Mouse (Mus musculus): ENCODE measurements at regions not wholly inside any gene's neighbourhood (a gene's known extent, or its start where the extent isn't known, plus 50 kb on each side); places are given as distances from the start of the nearest gene placed in this dataset.
A peak's percentile ranks its signal among the peaks of the same experiment; 100 is the strongest.

DNA sequence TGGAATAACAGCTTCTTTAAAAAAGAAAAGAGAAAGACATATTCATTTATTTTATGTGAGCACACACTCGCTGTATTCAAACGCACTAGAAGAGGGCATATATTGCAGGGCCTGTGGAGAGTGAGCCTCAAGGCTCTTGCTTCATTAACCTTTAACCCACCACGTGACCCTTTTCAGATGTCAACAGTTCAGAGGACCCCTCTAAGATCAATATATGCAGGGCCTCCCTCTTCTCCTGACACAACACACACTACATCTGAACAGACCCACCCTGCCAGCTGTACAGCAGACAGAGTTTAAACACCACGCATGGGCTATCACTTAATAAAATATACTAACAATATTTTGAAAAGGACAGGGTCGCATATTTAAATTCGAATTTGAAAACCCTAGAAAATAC lies 242.7 kb upstream of the Adamts16 start:
- no peak for DNase-seq (ENCODE audit: low spot score)

DNA sequence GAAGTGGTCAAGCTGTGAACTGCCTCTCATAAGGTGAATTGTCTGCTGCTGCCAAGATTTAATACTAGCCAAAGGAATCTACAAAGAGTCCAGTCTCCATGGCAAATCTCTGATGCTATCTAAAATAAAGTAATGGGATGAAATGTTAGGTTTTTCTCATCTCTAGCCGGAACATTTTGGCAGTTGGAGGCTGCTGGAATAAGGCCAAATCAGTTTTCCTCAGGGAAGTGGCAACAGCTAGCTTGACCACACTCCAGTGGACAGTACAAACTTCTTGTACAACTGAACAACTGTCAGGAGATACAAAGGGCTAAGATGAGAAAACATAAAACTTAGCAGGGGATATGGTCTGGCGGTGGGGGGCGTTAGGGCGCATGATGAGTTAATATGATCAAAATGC lies 234.3 kb upstream of the Adamts16 start:
- Histone ChIP-seq H3K27me3 (ENCODE audit: low read depth, poor library complexity, severe bottlenecking) (no peaks in the 10 kb centered on the region), H3K27ac (replicated peaks) (no peak overlapping the region), H3K36me3 (no peaks in the 10 kb centered on the region), H3K4me1 (peaks cover 8% of the 10 kb centered on the region), H3K4me3 (no peak overlapping the region), H3K9me3 (replicated peaks) (no peaks in the 10 kb centered on the region)
- WGBS, result 94% methylated on average over 4 of the region's 4 CpGs
- DNase-seq (ENCODE audit: low spot score), result no peak

More for the DNA sequence above, 242.7 kb upstream of the Adamts16 start:
- no peaks in the 10 kb centered on the region for H3K36me3 ChIP-seq
- no peak overlapping the region for H3K27ac ChIP-seq (replicated peaks)
- no peaks in the 10 kb centered on the region for H3K27me3 ChIP-seq (ENCODE audit: low read depth, poor library complexity, severe bottlenecking)
- no peaks in the 10 kb centered on the region for H3K9me3 ChIP-seq (replicated peaks)
- 68% methylated on average over 6 of the region's 6 CpGs for WGBS
- no peak overlapping the region for H3K4me3 ChIP-seq
- peaks cover 18% of the 10 kb centered on the region for H3K4me1 ChIP-seq

- Histone ChIP-seq H3K9me3 (replicated peaks) (no peaks in the 10 kb centered on the region), H3K36me3 (no peaks in the 10 kb centered on the region), H3K27ac (replicated peaks) (no peak overlapping the region), H3K4me1 (peaks cover 8% of the 10 kb centered on the region), H3K27me3 (ENCODE audit: low read depth, poor library complexity, severe bottlenecking) (no peaks in the 10 kb centered on the region), H3K4me3 (no peak overlapping the region)
- 52% methylated on average over 10 of the region's 10 CpGs for WGBS
- no peak for DNase-seq (ENCODE audit: low spot score)
These were observed 232.4 kb upstream of the Adamts16 start for GRCm38 (mm10) chr13:71074012-71074411.

DNA sequence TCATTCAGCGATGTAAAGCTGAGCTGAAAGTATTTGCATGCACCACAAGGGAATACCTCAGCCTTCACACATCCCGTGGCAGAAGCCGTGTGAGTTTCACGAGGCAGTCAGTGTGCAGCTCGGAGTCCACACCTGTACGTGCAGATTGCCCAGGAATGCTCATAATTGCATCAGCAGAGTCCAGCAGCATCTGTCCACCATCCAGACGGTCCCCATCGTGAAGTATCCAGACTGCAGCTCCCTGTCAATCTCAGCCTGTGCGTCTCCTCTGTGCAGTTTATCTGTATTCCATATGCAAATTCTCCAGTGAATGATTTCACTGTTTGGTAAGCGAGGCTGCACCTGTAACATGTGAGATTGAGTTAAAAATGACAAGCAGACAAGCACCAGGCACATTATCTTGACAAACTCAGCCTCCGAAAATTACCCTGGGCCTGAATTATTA lies 227.2 kb upstream of the Adamts16 start:
- Histone ChIP-seq H3K36me3 (no peaks in the 10 kb centered on the region), H3K4me1 (peaks cover 25% of the 10 kb centered on the region), H3K4me3 (no peak overlapping the region), H3K27me3 (ENCODE audit: low read depth, poor library complexity, severe bottlenecking) (no peaks in the 10 kb centered on the region), H3K27ac (replicated peaks) (0 out of 2 replicates have a peak overlapping the region, but pooled peaks have one; percentile 23), H3K9me3 (replicated peaks) (no peaks in the 10 kb centered on the region)
- 84% methylated on average over 11 of the region's 11 CpGs for WGBS
- DNase-seq (ENCODE audit: low spot score), result no peak

DNA sequence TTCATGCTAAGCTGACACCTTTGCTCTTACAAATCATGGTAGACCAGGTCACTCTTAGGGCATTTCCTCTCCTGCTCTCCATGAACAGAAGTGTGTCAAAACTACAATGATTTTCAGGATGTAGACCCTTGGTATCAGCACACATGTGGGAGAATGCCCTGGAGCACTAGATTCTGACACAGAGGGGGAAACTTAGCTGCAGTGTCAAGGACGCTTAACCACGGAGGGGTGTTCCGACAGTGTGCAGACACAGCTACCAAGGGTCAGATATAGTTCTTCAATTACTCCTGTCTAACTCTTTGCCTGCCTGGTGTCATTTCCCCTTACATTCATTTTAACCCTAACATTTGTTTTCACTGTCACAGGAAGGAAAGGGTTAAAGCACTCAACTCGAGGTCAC lies 226.4 kb upstream of the Adamts16 start:
- H3K27ac ChIP-seq (replicated peaks), result no peak overlapping the region
- H3K36me3 ChIP-seq, result no peaks in the 10 kb centered on the region
- H3K4me1 ChIP-seq, result peaks cover 25% of the 10 kb centered on the region
- H3K9me3 ChIP-seq (replicated peaks), result no peaks in the 10 kb centered on the region
- WGBS, result 56% methylated on average over 4 of the region's 4 CpGs
- no peaks in the 10 kb centered on the region for H3K27me3 ChIP-seq (ENCODE audit: low read depth, poor library complexity, severe bottlenecking)
- H3K4me3 ChIP-seq, result no peak overlapping the region
- DNase-seq (ENCODE audit: low spot score), result no peak

DNA sequence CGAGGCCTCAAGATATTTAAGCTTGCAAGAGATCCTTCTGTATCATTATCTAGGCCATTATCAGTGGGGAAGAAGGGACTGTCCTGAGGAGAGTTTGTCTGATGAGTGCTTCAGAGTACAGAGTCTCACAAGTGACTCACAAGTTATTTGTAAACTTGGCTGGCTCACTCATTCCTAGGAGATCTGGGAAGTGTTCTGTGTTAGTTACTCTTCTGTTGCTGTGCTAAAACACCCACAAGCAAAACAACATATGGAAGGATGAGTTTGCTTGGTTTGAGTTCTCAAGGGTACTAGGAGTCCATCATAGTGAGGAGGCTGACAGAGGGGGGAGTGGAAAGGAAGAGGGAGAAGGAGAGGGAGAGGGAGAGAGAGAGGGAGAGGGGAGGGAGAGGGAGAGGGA lies 224.0 kb upstream of the Adamts16 start:
- no peak for DNase-seq (ENCODE audit: low spot score)
- H3K9me3 ChIP-seq (replicated peaks), result no peaks in the 10 kb centered on the region
- H3K4me3 ChIP-seq, result no peak overlapping the region
- H3K27ac ChIP-seq (replicated peaks), result no peak overlapping the region
- WGBS, result 79% methylated on average over 1 of the region's 1 CpGs
- H3K27me3 ChIP-seq (ENCODE audit: low read depth, poor library complexity, severe bottlenecking), result no peaks in the 10 kb centered on the region
- H3K4me1 ChIP-seq, result peaks cover 25% of the 10 kb centered on the region
- no peaks in the 10 kb centered on the region for H3K36me3 ChIP-seq

DNA sequence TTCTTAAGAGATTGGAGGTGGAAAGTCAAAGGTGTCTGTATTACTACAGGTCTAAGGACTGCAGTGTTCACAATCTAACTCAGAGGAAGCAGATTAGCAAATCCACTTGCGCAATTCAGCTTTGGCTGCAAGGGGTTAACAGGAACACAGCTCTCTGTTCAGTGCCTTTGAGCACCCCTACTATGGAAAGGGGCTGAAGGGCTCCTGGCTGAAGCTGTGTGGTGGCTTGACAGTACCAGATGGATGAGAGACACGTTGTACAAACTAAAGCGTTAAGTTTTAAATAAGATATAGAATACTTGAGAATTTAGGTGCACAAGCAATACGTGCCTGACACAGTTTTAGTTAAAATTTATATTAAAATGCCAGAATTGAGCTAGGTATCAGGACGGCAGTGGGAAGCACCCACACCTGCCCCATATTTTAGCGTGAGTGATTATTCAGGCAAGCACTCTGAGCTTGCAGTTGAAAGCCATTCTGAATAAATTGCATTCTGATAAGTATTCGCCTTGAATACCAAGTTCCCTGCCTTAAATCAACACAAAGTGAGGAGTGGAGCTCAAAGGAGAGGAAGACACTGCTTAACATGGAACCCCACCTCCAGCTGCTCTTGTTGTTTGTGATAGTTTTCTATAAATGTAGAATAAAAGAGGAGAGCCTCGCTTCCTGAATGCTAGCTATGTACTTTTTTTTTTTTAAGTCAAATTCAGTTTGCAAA lies 223.1 kb upstream of the Adamts16 start:
- no peak for DNase-seq (ENCODE audit: low spot score)
- no peaks in the 10 kb centered on the region for H3K9me3 ChIP-seq (replicated peaks)
- peaks cover 25% of the 10 kb centered on the region for H3K4me1 ChIP-seq
- H3K27me3 ChIP-seq (ENCODE audit: low read depth, poor library complexity, severe bottlenecking), result no peaks in the 10 kb centered on the region
- 83% methylated on average over 8 of the region's 8 CpGs for WGBS
- H3K36me3 ChIP-seq, result no peaks in the 10 kb centered on the region
- H3K4me3 ChIP-seq, result no peak overlapping the region
- H3K27ac ChIP-seq (replicated peaks), result no peak overlapping the region

DNA sequence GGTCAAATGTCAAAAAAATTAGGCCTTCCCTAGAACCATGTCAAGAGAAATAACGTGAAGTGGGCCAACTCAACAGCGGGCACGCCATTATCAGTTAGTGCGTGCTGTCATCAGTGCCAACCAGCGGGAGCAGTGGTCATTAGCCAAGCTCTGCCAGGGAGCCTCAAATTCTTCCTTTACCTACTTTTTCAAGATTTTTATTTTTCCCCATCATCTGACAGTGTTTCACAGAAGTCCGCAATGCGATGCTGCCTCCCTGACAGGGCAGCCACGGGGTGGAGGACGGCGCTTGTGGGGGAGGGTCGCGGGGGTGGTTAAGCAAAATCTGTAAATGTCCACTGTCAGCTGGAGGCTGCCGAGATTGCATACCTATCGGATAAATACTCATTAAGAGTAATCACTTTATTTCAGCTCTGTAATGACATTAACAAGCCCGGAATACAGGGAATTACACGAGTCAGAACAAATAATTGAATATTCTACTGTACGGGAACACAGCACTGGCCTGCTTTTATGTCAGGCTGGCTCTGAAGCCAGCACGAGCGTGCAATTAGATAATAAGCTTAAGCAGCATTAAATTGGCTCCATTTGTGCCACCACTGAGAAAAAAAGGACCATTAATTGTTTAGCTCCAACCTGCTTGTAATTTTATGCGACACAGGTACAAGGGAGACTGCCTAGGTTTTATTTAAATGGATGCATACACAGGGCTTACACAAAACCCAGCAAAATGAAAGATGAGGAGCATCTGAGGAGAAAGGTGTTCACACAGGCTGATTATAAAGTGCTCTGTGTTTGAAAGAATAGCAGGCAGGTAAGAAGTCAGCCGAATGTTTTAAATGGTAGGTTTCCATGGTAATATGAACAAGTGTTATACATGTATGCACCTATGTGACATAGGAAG lies 212.0 kb upstream of the Adamts16 start:
- DNase-seq (ENCODE audit: low spot score), result no peak

DNA sequence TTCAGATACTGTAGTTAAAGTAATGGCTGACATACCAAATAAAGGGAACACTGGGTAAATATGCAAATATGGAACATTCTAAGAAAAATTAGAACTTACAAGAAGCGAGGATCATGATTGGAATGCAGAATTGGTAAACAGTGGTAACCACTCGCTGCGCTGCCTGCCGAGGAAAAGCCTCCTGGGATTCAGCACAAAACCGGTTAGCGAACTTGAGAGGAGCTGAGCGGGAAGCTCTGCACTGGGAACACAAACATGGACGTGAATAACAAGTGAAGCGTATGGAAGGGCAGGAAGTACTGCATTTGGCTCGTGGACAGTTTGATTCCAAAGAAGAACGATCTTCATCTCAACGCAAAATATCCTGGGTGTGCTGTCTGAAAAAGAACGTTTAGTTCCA lies 209.0 kb upstream of the Adamts16 start:
- no peaks in the 10 kb centered on the region for H3K9me3 ChIP-seq (replicated peaks)
- H3K27me3 ChIP-seq (ENCODE audit: low read depth, poor library complexity, severe bottlenecking), result peaks cover 7% of the 10 kb centered on the region; the same call in 1 of the 2 replicates
- no peak overlapping the region; the same call in 1 of the 2 replicates for H3K27ac ChIP-seq (replicated peaks)
- no peak overlapping the region for H3K4me3 ChIP-seq
- no peak for DNase-seq (ENCODE audit: low spot score)
- WGBS, result 45% methylated on average over 13 of the region's 13 CpGs
- peaks cover 17% of the 10 kb centered on the region for H3K4me1 ChIP-seq
- H3K36me3 ChIP-seq, result no peaks in the 10 kb centered on the region

More for the DNA sequence above, 212.0 kb upstream of the Adamts16 start:
- no peak overlapping the region for H3K27ac ChIP-seq (replicated peaks)
- H3K9me3 ChIP-seq (replicated peaks), result no peaks in the 10 kb centered on the region
- H3K36me3 ChIP-seq, result no peaks in the 10 kb centered on the region
- H3K4me1 ChIP-seq, result peaks cover 17% of the 10 kb centered on the region
- no peak overlapping the region for H3K4me3 ChIP-seq
- 87% methylated on average over 21 of the region's 21 CpGs for WGBS
- H3K27me3 ChIP-seq (ENCODE audit: low read depth, poor library complexity, severe bottlenecking), result peaks cover 7% of the 10 kb centered on the region; the same call in 1 of the 2 replicates

- Histone ChIP-seq H3K27me3 (ENCODE audit: low read depth, poor library complexity, severe bottlenecking) (no peaks in the 10 kb centered on the region), H3K9me3 (replicated peaks) (no peaks in the 10 kb centered on the region), H3K4me1 (no peaks in the 10 kb centered on the region; the same call in 1 of the 2 replicates), H3K36me3 (no peaks in the 10 kb centered on the region), H3K27ac (replicated peaks) (no peak overlapping the region), H3K4me3 (no peak overlapping the region)
- no peak for DNase-seq (ENCODE audit: low spot score)
- WGBS, result 91% methylated on average over 8 of the region's 8 CpGs
These were observed 194.4 kb upstream of the Adamts16 start for GRCm38 (mm10) chr13:71036000-71036399.

GRCm38 (mm10) chr13:71034926-71035687 lies 193.5 kb upstream of the Adamts16 start:
- no peak for DNase-seq (ENCODE audit: low spot score)
- H3K36me3 ChIP-seq, result no peaks in the 10 kb centered on the region
- 82% methylated on average over 13 of the region's 13 CpGs for WGBS
- no peak overlapping the region for H3K4me3 ChIP-seq
- H3K27ac ChIP-seq (replicated peaks), result no peak overlapping the region
- H3K9me3 ChIP-seq (replicated peaks), result no peaks in the 10 kb centered on the region
- no peaks in the 10 kb centered on the region; the same call in 1 of the 2 replicates for H3K4me1 ChIP-seq
- H3K27me3 ChIP-seq (ENCODE audit: low read depth, poor library complexity, severe bottlenecking), result no peaks in the 10 kb centered on the region

GRCm38 (mm10) chr13:71008216-71008615 lies 166.6 kb upstream of the Adamts16 start:
- Histone ChIP-seq H3K36me3 (no peaks in the 10 kb centered on the region), H3K9me3 (replicated peaks) (no peaks in the 10 kb centered on the region), H3K4me1 (peaks cover 5% of the 10 kb centered on the region), H3K27me3 (ENCODE audit: low read depth, poor library complexity, severe bottlenecking) (no peaks in the 10 kb centered on the region), H3K27ac (replicated peaks) (no peak overlapping the region), H3K4me3 (no peak overlapping the region)
- 23% methylated on average over 3 of the region's 3 CpGs for WGBS
- DNase-seq (ENCODE audit: low spot score), result peak; percentile 33

Data from midbrain, embryonic 10.5 days (tissue).